Mouse (Mus musculus) kidney, adult 11 months (tissue): Measurements from ENCODE around the gene Il17ra.

ENCODE experiments used
- DNase-seq: peaks from one replicate; pipeline ENCODE4 v3.0.0; 2022

Gene Il17ra

GRCm38 (mm10) chr6:120463086-120463871 is at the start of gene Il17ra:
Il17ra (plus strand) TSS chr6:120463247.
- peak; percentile 86 for DNase-seq

GRCm38 (mm10) chr6:120438161-120438560 is 24.9 kb upstream of the Il17ra start:
- DNase-seq = no peak

GRCm38 (mm10) chr6:120442171-120442749 is 20.8 kb upstream of the Il17ra start:
- DNase-seq = peak; percentile 40

GRCm38 (mm10) chr6:120443363-120444355 is 19.4 kb upstream of the Il17ra start:
- DNase-seq = peak; percentile 53

GRCm38 (mm10) chr6:120450208-120450607 is 12.8 kb upstream of the Il17ra start:
- no peak for DNase-seq

- DNase-seq = no peak
These were observed 10.5 kb upstream of the Il17ra start for GRCm38 (mm10) chr6:120452384-120453102.

GRCm38 (mm10) chr6:120453103-120453445 is 10.0 kb upstream of the Il17ra start:
- DNase-seq = no peak

- DNase-seq = no peak
These were observed 9.5 kb upstream of the Il17ra start for GRCm38 (mm10) chr6:120453556-120453955.

GRCm38 (mm10) chr6:120454627-120455077 is 8.4 kb upstream of the Il17ra start:
- DNase-seq = peak; percentile 80

- no peak for DNase-seq
These were observed 6.0 kb upstream of the Il17ra start for GRCm38 (mm10) chr6:120457074-120457473.

- DNase-seq = no peak
These were observed 5.3 kb upstream of the Il17ra start for GRCm38 (mm10) chr6:120457751-120458150.

- DNase-seq = no peak
These were observed 1.8 kb upstream of the Il17ra start for GRCm38 (mm10) chr6:120461217-120461616.

- no peak for DNase-seq
These were observed 796 bp upstream of the Il17ra start for GRCm38 (mm10) chr6:120462251-120462650.

- peak; percentile 21 for DNase-seq
These were observed 837 bp downstream of the Il17ra start for GRCm38 (mm10) chr6:120463884-120464283.

- DNase-seq = no peak
These were observed 1.4 kb downstream of the Il17ra start for GRCm38 (mm10) chr6:120464406-120464939.

- DNase-seq = no peak
These were observed 2.3 kb downstream of the Il17ra start for GRCm38 (mm10) chr6:120465393-120465792.

GRCm38 (mm10) chr6:120466609-120467329 is 3.7 kb downstream of the Il17ra start:
- peak; percentile 73 for DNase-seq

GRCm38 (mm10) chr6:120468259-120468658 is 5.2 kb downstream of the Il17ra start:
- no peak for DNase-seq

GRCm38 (mm10) chr6:120469268-120469667 is 6.2 kb downstream of the Il17ra start:
- no peak for DNase-seq

- DNase-seq = no peak
These were observed 6.7 kb downstream of the Il17ra start for GRCm38 (mm10) chr6:120469770-120470169.

GRCm38 (mm10) chr6:120470666-120471065 is 7.6 kb downstream of the Il17ra start:
- DNase-seq = no peak
